Mouse (Mus musculus) heart, embryonic 16.5 days (tissue): ENCODE data around the gene Iqcb1. TPM values are rescaled to one million over a fixed set of nuclear protein-coding genes. Genes with fewer than 3 reads are reported as not detected.

ENCODE experiments used
- ATAC-seq: fragments of 200-750 bp; cut with Nextera tagmentation; replicated peaks from 2 replicates; pipeline ENCODE4 v1.8.0; 2017; ENCODE audit warnings: moderate number of reproducible peaks; ENCODE audit not compliant: insufficient read depth, low FRiP score; ENCODE audit errors: extremely low read depth
- H3K27ac ChIP-seq: fragments of 300-500 bp; sonication (generic); 2 replicates; pipeline ENCODE4 v1.5.1; 2014; ENCODE audit warnings: mild to moderate bottlenecking, low read length, control low read depth, moderate library complexity
- H3K27me3 ChIP-seq: fragments of 300-500 bp; sonication (generic); 2 replicates; pipeline ENCODE4 v1.6.1; 2014; ENCODE audit warnings: low read length, mixed read lengths; ENCODE audit not compliant: control insufficient read depth, insufficient read depth
- H3K36me3 ChIP-seq: fragments of 300-500 bp; sonication (generic); 2 replicates; pipeline ENCODE4 v1.6.1; 2014; ENCODE audit not compliant: control insufficient read depth, insufficient read depth
- H3K4me1 ChIP-seq: fragments of 300-500 bp; sonication (generic); 2 replicates; pipeline ENCODE4 v1.6.1; 2014; ENCODE audit warnings: low read length, mixed read lengths; ENCODE audit not compliant: control insufficient read depth, insufficient read depth
- H3K4me2 ChIP-seq: fragments of 300-500 bp; sonication (generic); 2 replicates; pipeline ENCODE4 v1.6.1; 2014; ENCODE audit warnings: low read depth, mild to moderate bottlenecking, control low read depth, low read length
- H3K4me3 ChIP-seq: fragments of 300-500 bp; sonication (generic); 2 replicates; pipeline ENCODE4 v1.5.1; 2014; ENCODE audit warnings: mild to moderate bottlenecking, control low read depth, low read length
- H3K9ac ChIP-seq: fragments of 300-500 bp; sonication (generic); 2 replicates; pipeline ENCODE4 v1.6.1; 2014; ENCODE audit warnings: low read length, control low read depth
- H3K9me3 ChIP-seq: fragments of 300-500 bp; sonication (generic); replicated peaks from 2 replicates; pipeline ENCODE4 v1.6.1; 2016; ENCODE audit warnings: low read length; ENCODE audit not compliant: control insufficient read depth
- WGBS: fragments of 180-500 bp; shearing (Covaris S2); extraction: QIAGEN DNeasy Blood & Tissue Kit; methylation state at CpG from one replicate; pipeline ENCODE4 v1.1.7; 2014; 5-methylcytosine and 5-hydroxymethylcytosine counted together
- polyA plus RNA-seq: library from polyadenylated mRNA; unstranded; fragments of >200 nt; fragmentation: Nextera tagmentation; extraction: Ambion mirVana; gene quantifications from 2 replicates; pipeline ENCODE4 v1.2.1, GENCODE M21; 2015

Gene Iqcb1
- polyA plus RNA-seq, 1 experiment from 2014 or later: 21.2 TPM

- Histone ChIP-seq H3K9me3 (no peaks in the 10 kb centered on the region), H3K27me3 (no peaks in the 10 kb centered on the region), H3K9ac (no peak overlapping the region), H3K4me1 (no peaks in the 10 kb centered on the region), H3K36me3 (peaks cover 12% of the 10 kb centered on the region), H3K27ac (no peak overlapping the region), H3K4me3 (no peak overlapping the region), H3K4me2 (no peak overlapping the region)
- no peak for ATAC-seq
- 91% methylated on average over 3 of the region's 3 CpGs for WGBS
Measured at GRCm38 (mm10) chr16:36851202-36851601, 23.0 kb downstream of the Iqcb1 start.

- Histone ChIP-seq H3K9ac (no peak overlapping the region), H3K4me2 (no peak overlapping the region), H3K4me3 (no peak overlapping the region), H3K27me3 (no peaks in the 10 kb centered on the region), H3K4me1 (no peaks in the 10 kb centered on the region), H3K27ac (no peak overlapping the region), H3K9me3 (no peaks in the 10 kb centered on the region), H3K36me3 (0 out of 2 replicates have a peak, but pooled peaks cover 6% of the 10 kb centered on the region)
- WGBS: 72% methylated on average over 3 of the region's 3 CpGs
- ATAC-seq: no peak
Measured at GRCm38 (mm10) chr16:36863585-36863984, 35.4 kb downstream of the Iqcb1 start.

- no peak overlapping the region for H3K4me2 ChIP-seq
- H3K36me3 ChIP-seq: peaks cover 17% of the 10 kb centered on the region
- peaks cover 6% of the 10 kb centered on the region for H3K4me1 ChIP-seq
- H3K9me3 ChIP-seq: no peaks in the 10 kb centered on the region
- 87% methylated on average over 2 of the region's 2 CpGs for WGBS
- H3K27ac ChIP-seq: no peak overlapping the region
- ATAC-seq: no peak
- H3K9ac ChIP-seq: no peak overlapping the region
- no peak overlapping the region for H3K4me3 ChIP-seq
- H3K27me3 ChIP-seq: no peaks in the 10 kb centered on the region
Measured at GRCm38 (mm10) chr16:36869442-36869841, 41.3 kb downstream of the Iqcb1 start.

- under 1% methylated on average over 43 of the region's 43 CpGs for WGBS
- peak within 1 kb of the TSS; percentile 71 for H3K4me2 ChIP-seq
- H3K27me3 ChIP-seq: no peaks in the 10 kb centered on the region
- peak within 1 kb of the TSS; percentile 92 for H3K27ac ChIP-seq
- H3K9me3 ChIP-seq: no peaks in the 10 kb centered on the region
- H3K4me1 ChIP-seq: peaks cover 25% of the 10 kb centered on the region
- ATAC-seq: peak; percentile 100
- H3K9ac ChIP-seq: peak within 1 kb of the TSS; percentile 85
- H3K36me3 ChIP-seq: peaks cover 9% of the 10 kb centered on the region
- H3K4me3 ChIP-seq: peak within 1 kb of the TSS; percentile 98
Measured at GRCm38 (mm10) chr16:36874583-36875275, 46.5 kb downstream of the Iqcb1 start, which contains the start of the genes Eaf2 and Golgb1. TSS of gene Eaf2 (minus strand) at chr16:36875003. TSS of gene Golgb1 (plus strand) at chr16:36875140.

- H3K9ac ChIP-seq: peak overlapping the region; percentile 82
- H3K27me3 ChIP-seq: no peaks in the 10 kb centered on the region
- H3K4me1 ChIP-seq: peaks cover 27% of the 10 kb centered on the region
- no peaks in the 10 kb centered on the region for H3K9me3 ChIP-seq
- peak overlapping the region; percentile 70 for H3K4me2 ChIP-seq
- peak; percentile 63 for ATAC-seq
- WGBS: under 1% methylated on average over 44 of the region's 48 CpGs
- H3K27ac ChIP-seq: peak overlapping the region; percentile 61
- H3K36me3 ChIP-seq: peaks cover 9% of the 10 kb centered on the region
- H3K4me3 ChIP-seq: peak overlapping the region; percentile 98
Measured at GRCm38 (mm10) chr16:36875276-36875851, 47.2 kb downstream of the Iqcb1 start.

GRCm38 (mm10) chr16:36877316-36877715 is 49.1 kb downstream of the Iqcb1 start:
- no peak overlapping the region for H3K27ac ChIP-seq
- H3K4me3 ChIP-seq: no peak overlapping the region
- peaks cover 1% of the 10 kb centered on the region for H3K36me3 ChIP-seq
- no peaks in the 10 kb centered on the region for H3K9me3 ChIP-seq
- H3K4me1 ChIP-seq: peaks cover 27% of the 10 kb centered on the region
- H3K27me3 ChIP-seq: no peaks in the 10 kb centered on the region
- no peak overlapping the region for H3K4me2 ChIP-seq
- ATAC-seq: no peak
- H3K9ac ChIP-seq: no peak overlapping the region
- 80% methylated on average over 5 of the region's 5 CpGs for WGBS

- ATAC-seq: no peak
- Histone ChIP-seq H3K9ac (no peak overlapping the region), H3K9me3 (no peaks in the 10 kb centered on the region), H3K27me3 (no peaks in the 10 kb centered on the region), H3K36me3 (peaks cover 8% of the 10 kb centered on the region), H3K4me2 (no peak overlapping the region), H3K4me1 (peaks cover 13% of the 10 kb centered on the region), H3K4me3 (no peak overlapping the region), H3K27ac (no peak overlapping the region)
- WGBS: 66% methylated on average over 5 of the region's 5 CpGs
Measured at GRCm38 (mm10) chr16:36882737-36883343, 54.7 kb downstream of the Iqcb1 start.

GRCm38 (mm10) chr16:36884881-36885280 is 56.7 kb downstream of the Iqcb1 start:
- no peaks in the 10 kb centered on the region for H3K27me3 ChIP-seq
- no peak for ATAC-seq
- no peak overlapping the region for H3K27ac ChIP-seq
- H3K9ac ChIP-seq: no peak overlapping the region
- H3K4me3 ChIP-seq: no peak overlapping the region
- H3K9me3 ChIP-seq: no peaks in the 10 kb centered on the region
- H3K36me3 ChIP-seq: peaks cover 11% of the 10 kb centered on the region
- no peak overlapping the region for H3K4me2 ChIP-seq
- WGBS: 80% methylated on average over 4 of the region's 4 CpGs
- peaks cover under 1% of the 10 kb centered on the region; the same call in 1 of the 2 replicates for H3K4me1 ChIP-seq

GRCm38 (mm10) chr16:36885912-36886311 is 57.7 kb downstream of the Iqcb1 start:
- H3K36me3 ChIP-seq: peaks cover 18% of the 10 kb centered on the region

More at GRCm38 (mm10) chr16:36885912-36886311, 57.7 kb downstream of the Iqcb1 start:
- Histone ChIP-seq H3K9ac (no peak overlapping the region), H3K4me3 (no peak overlapping the region), H3K4me1 (no peaks in the 10 kb centered on the region), H3K27me3 (no peaks in the 10 kb centered on the region), H3K4me2 (no peak overlapping the region), H3K27ac (no peak overlapping the region), H3K9me3 (no peaks in the 10 kb centered on the region)
- ATAC-seq: no peak
- 87% methylated on average over 11 of the region's 11 CpGs for WGBS
